Comparison of ENCODE assay signal across 10 mouse cellular contexts in the genomic region with DNA sequence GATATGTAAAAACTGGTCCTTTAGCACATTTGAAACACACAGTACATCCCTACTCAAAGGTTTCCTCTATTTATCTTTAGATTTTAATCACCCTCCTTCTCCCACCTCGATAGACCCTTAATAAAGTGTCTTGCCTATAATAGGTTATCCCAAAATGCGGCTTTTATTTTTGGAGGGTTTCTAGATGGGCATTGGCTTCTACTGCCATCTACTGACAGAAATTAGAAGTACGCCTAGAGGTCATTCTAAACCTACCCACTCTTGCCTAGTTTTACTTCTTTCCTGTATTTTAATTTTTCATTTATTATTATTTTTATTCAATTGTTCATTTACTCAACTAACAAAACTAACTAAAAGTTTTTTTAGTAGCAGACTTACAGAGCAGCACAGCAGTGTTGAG. TPM values are rescaled to one million over a fixed set of nuclear protein-coding genes. Genes with fewer than 3 reads are reported as not detected.
DNase-seq lines count a peak whose midpoint lies in the region; ATAC-seq and TF ChIP-seq lines count a peak whose summit lies in the region.
"Had no signal": no experiment of that assay in that cellular context is flagged by ENCODE, and none has a peak within 500 bp of the region (broad histone marks: within the 10 kb centered on the region; RNA-seq: fewer than 3 reads in every experiment).

No protein-coding gene starts in this region.

- no peaks in the 10 kb centered on the region for H3K36me3 ChIP-seq in midbrain, embryonic 14.5 days (ENCODE audit: control insufficient read depth, insufficient read depth, low read length)
- no peaks in the 10 kb centered on the region for H3K36me3 ChIP-seq in midbrain, embryonic 13.5 days
- no peaks in the 10 kb centered on the region for H3K36me3 ChIP-seq in hindbrain, embryonic 16.5 days (ENCODE audit: control insufficient read depth, insufficient read depth, low read length)
- H3K36me3 ChIP-seq in splenic B cell, adult 2 months (ENCODE audit: control insufficient read depth, insufficient read depth, low read length, poor library complexity, severe bottlenecking): no peaks in the 10 kb centered on the region
- H3K36me3 ChIP-seq: heart, embryonic 15.5 days; midbrain, embryonic 12.5 days had no signal

- H3K4me1 ChIP-seq in midbrain, embryonic 14.5 days (ENCODE audit: control insufficient read depth, insufficient read depth, low read length): no peaks in the 10 kb centered on the region
- no peaks in the 10 kb centered on the region for H3K4me1 ChIP-seq in midbrain, embryonic 13.5 days (replicated peaks)
- H3K4me1 ChIP-seq in hindbrain, embryonic 16.5 days (ENCODE audit: control insufficient read depth, insufficient read depth, low read depth, low read length): no peaks in the 10 kb centered on the region
- H3K4me1 ChIP-seq: heart, embryonic 15.5 days; midbrain, embryonic 12.5 days had no signal

- H3K4me3 ChIP-seq in gastrocnemius, adult 2 months: no peak overlapping the region
- H3K4me3 ChIP-seq in midbrain, embryonic 14.5 days (replicated peaks; ENCODE audit: low read depth, low read length): no peak overlapping the region
- H3K4me3 ChIP-seq in midbrain, embryonic 13.5 days (replicated peaks): no peak overlapping the region
- no peak overlapping the region for H3K4me3 ChIP-seq in hindbrain, embryonic 16.5 days (ENCODE audit: low read length)
- H3K4me3 ChIP-seq: heart, embryonic 15.5 days; midbrain, embryonic 12.5 days had no signal

- H3K9ac ChIP-seq in midbrain, embryonic 14.5 days (replicated peaks; ENCODE audit: low read length): no peak overlapping the region
- H3K9ac ChIP-seq in midbrain, embryonic 13.5 days (replicated peaks): no peak overlapping the region
- no peak overlapping the region for H3K9ac ChIP-seq in hindbrain, embryonic 16.5 days (ENCODE audit: low read depth, low read length)
- H3K9ac ChIP-seq: heart, embryonic 15.5 days; midbrain, embryonic 12.5 days had no signal

- TF ChIP-seq CTCF in gastrocnemius, adult 2 months (IDR thresholded peaks at IDR 0.05): peak; percentile 92

- 5% methylated on average over 3 of the region's 3 CpGs for WGBS in midbrain, embryonic 14.5 days
- WGBS in midbrain, embryonic 13.5 days: 11% methylated on average over 3 of the region's 3 CpGs
- 8% methylated on average over 3 of the region's 3 CpGs for WGBS in hindbrain, embryonic 16.5 days

- H3K27me3 ChIP-seq in midbrain, embryonic 14.5 days (ENCODE audit: control insufficient read depth, insufficient read depth, low read length): no peaks in the 10 kb centered on the region
- no peaks in the 10 kb centered on the region for H3K27me3 ChIP-seq in midbrain, embryonic 13.5 days
- no peaks in the 10 kb centered on the region for H3K27me3 ChIP-seq in hindbrain, embryonic 16.5 days (replicated peaks; ENCODE audit: control insufficient read depth, insufficient read depth, low read length)
- no peaks in the 10 kb centered on the region; the same call in 1 of the 2 replicates for H3K27me3 ChIP-seq in splenic B cell, adult 2 months (ENCODE audit: control insufficient read depth, insufficient read depth, low read length, poor library complexity, severe bottlenecking)
- H3K27me3 ChIP-seq: heart, embryonic 15.5 days; midbrain, embryonic 12.5 days had no signal

- no peak for DNase-seq in gastrocnemius, adult 2 months
- DNase-seq in gastrocnemius, postnatal 10 days: no peak
- DNase-seq in midbrain, embryonic 14.5 days: peak; percentile 74
- peak; percentile 70 for DNase-seq in splenic B cell, adult 2 months (ENCODE audit: low read depth, low spot score)
- DNase-seq in gastrocnemius, postnatal 25 days: no peak

- intact Hi-C loops in gastrocnemius, adult 2 months (cut with DNase I): loop anchor here (2.0 kb wide), 1 partner anchor 336 kb away; no protein-coding TSS in a partner anchor

- no peak overlapping the region for H3K27ac ChIP-seq in gastrocnemius, adult 2 months
- H3K27ac ChIP-seq in midbrain, embryonic 14.5 days (replicated peaks; ENCODE audit: low read depth, low read length): no peak overlapping the region
- no peak overlapping the region for H3K27ac ChIP-seq in midbrain, embryonic 13.5 days
- H3K27ac ChIP-seq in hindbrain, embryonic 16.5 days (ENCODE audit: low read depth, low read length): no peak overlapping the region
- H3K27ac ChIP-seq: heart, embryonic 15.5 days; midbrain, embryonic 12.5 days had no signal

- H3K4me2 ChIP-seq in midbrain, embryonic 14.5 days (ENCODE audit: low read length): no peak overlapping the region
- no peak overlapping the region for H3K4me2 ChIP-seq in midbrain, embryonic 13.5 days (replicated peaks)
- no peak overlapping the region for H3K4me2 ChIP-seq in hindbrain, embryonic 16.5 days (ENCODE audit: low read length)
- H3K4me2 ChIP-seq: heart, embryonic 15.5 days; midbrain, embryonic 12.5 days had no signal

- H3K9me3 ChIP-seq in midbrain, embryonic 14.5 days (ENCODE audit: control insufficient read depth, low read length): no peaks in the 10 kb centered on the region
- H3K9me3 ChIP-seq in midbrain, embryonic 13.5 days: no peaks in the 10 kb centered on the region
- no peaks in the 10 kb centered on the region for H3K9me3 ChIP-seq in hindbrain, embryonic 16.5 days (ENCODE audit: control insufficient read depth, low read length)
- H3K9me3 ChIP-seq: heart, embryonic 15.5 days; midbrain, embryonic 12.5 days had no signal

- ATAC-seq in midbrain, embryonic 14.5 days (ENCODE audit: low FRiP score, low TSS enrichment): peak; percentile 39; the same call in 1 of the 2 replicates
- ATAC-seq in midbrain, embryonic 13.5 days: no peak
- ATAC-seq in hindbrain, embryonic 16.5 days: 0 out of 2 replicates have a peak, but pooled peaks have one; percentile 64
- no peak for ATAC-seq in monocyte, adult 5-6 weeks (replicated peaks; ENCODE audit: insufficient number of reproducible peaks, low FRiP score, low TSS enrichment, poor library complexity, severe bottlenecking)

RNA-seq across cellular contexts. Expression of a gene that starts 51.4 kb away (rescaled TPM):
- not detected for total RNA-seq in gastrocnemius, adult 2 months (2021)
- not detected for total RNA-seq in gastrocnemius, postnatal 10 days (2021)
- polyA plus RNA-seq in midbrain, embryonic 14.5 days (2014; fragmentation: Nextera tagmentation; extraction: Ambion mirVana): 0.23 TPM in 1 of 2 replicates, not detected in the other
- 0.08 and 0.23 TPM in 2 replicates for polyA plus RNA-seq in midbrain, embryonic 13.5 days (2015; fragmentation: Nextera tagmentation; extraction: Ambion mirVana)
- polyA plus RNA-seq in hindbrain, embryonic 16.5 days (2015; fragmentation: Nextera tagmentation; extraction: Ambion mirVana): 0.08 and 0.10 TPM in 2 replicates
- not detected for total RNA-seq in gastrocnemius, postnatal 25 days (2021)
- total RNA-seq in monocyte, adult 5-6 weeks (2017): 161 to 263 TPM (median 164 TPM) in 3 replicates
- polyA plus RNA-seq: midbrain, embryonic 12.5 days had no signal

Comparison
In these comparisons a context has a peak if more than half of its experiments do, and no peak if none do; other contexts are left out.
1. ATAC-seq: peak in midbrain, embryonic 14.5 days (single experiment) and hindbrain, embryonic 16.5 days (single experiment); none in midbrain, embryonic 13.5 days (single experiment) and monocyte, adult 5-6 weeks (single experiment).
2. DNase-seq: peak in midbrain, embryonic 14.5 days (single experiment) and splenic B cell, adult 2 months (single experiment); none in gastrocnemius, adult 2 months (single experiment), gastrocnemius, postnatal 10 days (single experiment) and gastrocnemius, postnatal 25 days (single experiment).
3. RNA of a gene that starts 51.4 kb away (total RNA-seq): 161 to 263 TPM in monocyte, adult 5-6 weeks; not detected in gastrocnemius, adult 2 months, not detected in gastrocnemius, postnatal 10 days and not detected in gastrocnemius, postnatal 25 days; every median in the first group is over 100 times any median in the second.